Mouse (Mus musculus) G1E (cell line): ENCODE measurements around the gene Olfr1508.

Experiments
- CTCF ChIP-seq: IDR thresholded peaks from 2 replicates; pipeline ENCODE4 v1.5.1; 2012; ENCODE audit warnings: low read depth, low read length, inconsistent platforms, mixed read lengths
- GATA2 ChIP-seq: IDR thresholded peaks from 2 replicates; pipeline ENCODE4 v1.6.1; 2012; ENCODE audit warnings: low read depth, low read length, inconsistent platforms, borderline replicate concordance
- POLR2AphosphoS5 ChIP-seq: IDR thresholded peaks from 2 replicates; pipeline ENCODE4 v1.6.1; 2012; ENCODE audit warnings: low read depth, low read length, inconsistent platforms; ENCODE audit not compliant: insufficient replicate concordance
- TAL1 ChIP-seq: conservative IDR thresholded peaks from 2 replicates; pipeline ENCODE4 v1.6.1; 2012; ENCODE audit warnings: low read depth, low read length, inconsistent platforms, mixed read lengths

- TF ChIP-seq CTCF (no peak), TAL1 (no peak), POLR2AphosphoS5 (no peak), GATA2 (no peak)
These were observed 28.2 kb upstream of the Olfr1508 start, which contains the start of gene Olfr1507 for GRCm38 (mm10) chr14:52495516-52495915.
